Mouse (Mus musculus): Measurements from ENCODE around the gene Hcn1. TPM values are rescaled to one million over a fixed set of nuclear protein-coding genes. Genes with fewer than 3 reads are reported as not detected.

Hcn1 gene
- total and polyA plus RNA-seq, 2 experiments from 2014 or later = 0.07 to 0.08 TPM

GRCm38 (mm10) chr13:117931746-117932145 lies 329.6 kb downstream of the Hcn1 start:
- no peak for TF ChIP-seq CTCF (IDR thresholded peaks at IDR 0.05; ENCODE audit: low read depth)
- no peak for TF ChIP-seq EP300 (IDR thresholded peaks at IDR 0.05; ENCODE audit: low read depth)
- 50% methylated on average over 2 of the region's 2 CpGs for WGBS
- no peak overlapping the region for H3K4me2 ChIP-seq (ENCODE audit: low read depth, low read length)
- no peaks in the 10 kb centered on the region for H3K27me3 ChIP-seq (ENCODE audit: control insufficient read depth, insufficient read depth, low read length)
- no peaks in the 10 kb centered on the region for H3K4me1 ChIP-seq (ENCODE audit: control insufficient read depth, insufficient read depth)
- no peaks in the 10 kb centered on the region for H3K9me3 ChIP-seq (replicated peaks; ENCODE audit: control insufficient read depth, low read length)
- no peaks in the 10 kb centered on the region for H3K36me3 ChIP-seq (replicated peaks; ENCODE audit: control insufficient read depth, insufficient read depth, low read length)
- peak; percentile 9 for DNase-seq (ENCODE audit: low spot score)
- no peak for ATAC-seq (ENCODE audit: insufficient read depth, low read depth)
- H3K9ac ChIP-seq (replicated peaks; ENCODE audit: low read depth, low read length) = no peak overlapping the region
- no peak overlapping the region for H3K4me3 ChIP-seq (ENCODE audit: low read depth, low read length)
- H3K27ac ChIP-seq (ENCODE audit: low read depth) = no peak overlapping the region

- WGBS = 60% methylated on average over 1 of the region's 1 CpGs
- no peaks in the 10 kb centered on the region for H3K4me1 ChIP-seq (ENCODE audit: control insufficient read depth, insufficient read depth)
- no peak for TF ChIP-seq EP300 (IDR thresholded peaks at IDR 0.05; ENCODE audit: low read depth)
- TF ChIP-seq CTCF (IDR thresholded peaks at IDR 0.05; ENCODE audit: low read depth) = no peak
- no peak overlapping the region for H3K4me3 ChIP-seq (ENCODE audit: low read depth, low read length)
- DNase-seq (ENCODE audit: low spot score) = no peak
- no peaks in the 10 kb centered on the region for H3K36me3 ChIP-seq (replicated peaks; ENCODE audit: control insufficient read depth, insufficient read depth, low read length)
- ATAC-seq (ENCODE audit: insufficient read depth, low read depth) = no peak
- H3K9ac ChIP-seq (replicated peaks; ENCODE audit: low read depth, low read length) = no peak overlapping the region
- no peak overlapping the region for H3K4me2 ChIP-seq (ENCODE audit: low read depth, low read length)
- no peaks in the 10 kb centered on the region for H3K9me3 ChIP-seq (replicated peaks; ENCODE audit: control insufficient read depth, low read length)
- no peaks in the 10 kb centered on the region for H3K27me3 ChIP-seq (ENCODE audit: control insufficient read depth, insufficient read depth, low read length)
- H3K27ac ChIP-seq (ENCODE audit: low read depth) = no peak overlapping the region
These were observed 336.6 kb downstream of the Hcn1 start for GRCm38 (mm10) chr13:117938761-117939160.

GRCm38 (mm10) chr13:117940536-117941280 lies 338.6 kb downstream of the Hcn1 start:
- no peaks in the 10 kb centered on the region for H3K27me3 ChIP-seq (ENCODE audit: control insufficient read depth, insufficient read depth, low read length)
- ATAC-seq (ENCODE audit: insufficient read depth, low read depth) (no peak), DNase-seq (ENCODE audit: low spot score) (no peak)
- no peaks in the 10 kb centered on the region for H3K4me1 ChIP-seq (ENCODE audit: control insufficient read depth, insufficient read depth)
- H3K9ac ChIP-seq (replicated peaks; ENCODE audit: low read depth, low read length) = no peak overlapping the region
- no peaks in the 10 kb centered on the region for H3K9me3 ChIP-seq (replicated peaks; ENCODE audit: control insufficient read depth, low read length)
- no peak overlapping the region for H3K27ac ChIP-seq (ENCODE audit: low read depth)
- H3K36me3 ChIP-seq (replicated peaks; ENCODE audit: control insufficient read depth, insufficient read depth, low read length) = no peaks in the 10 kb centered on the region
- WGBS = 81% methylated on average over 8 of the region's 8 CpGs
- no peak overlapping the region for H3K4me3 ChIP-seq (ENCODE audit: low read depth, low read length)
- no peak for TF ChIP-seq CTCF (IDR thresholded peaks at IDR 0.05; ENCODE audit: low read depth)
- TF ChIP-seq EP300 (IDR thresholded peaks at IDR 0.05; ENCODE audit: low read depth) = no peak
- no peak overlapping the region for H3K4me2 ChIP-seq (ENCODE audit: low read depth, low read length)

GRCm38 (mm10) chr13:117946843-117947242 lies 344.7 kb downstream of the Hcn1 start:
- 70% methylated on average over 3 of the region's 3 CpGs for WGBS
- no peak for ATAC-seq (ENCODE audit: insufficient read depth, low read depth)

GRCm38 (mm10) chr13:117947704-117948376 lies 345.7 kb downstream of the Hcn1 start:
- WGBS = 41% methylated on average over 1 of the region's 1 CpGs

More at GRCm38 (mm10) chr13:117946843-117947242, 344.7 kb downstream of the Hcn1 start:
- Histone ChIP-seq H3K4me1 (ENCODE audit: control insufficient read depth, insufficient read depth) (no peaks in the 10 kb centered on the region), H3K36me3 (replicated peaks; ENCODE audit: control insufficient read depth, insufficient read depth, low read length) (no peaks in the 10 kb centered on the region), H3K9ac (replicated peaks; ENCODE audit: low read depth, low read length) (no peak overlapping the region), H3K4me3 (ENCODE audit: low read depth, low read length) (no peak overlapping the region), H3K27ac (ENCODE audit: low read depth) (no peak overlapping the region), H3K4me2 (ENCODE audit: low read depth, low read length) (no peak overlapping the region), H3K27me3 (ENCODE audit: control insufficient read depth, insufficient read depth, low read length) (no peaks in the 10 kb centered on the region), H3K9me3 (replicated peaks; ENCODE audit: control insufficient read depth, low read length) (no peaks in the 10 kb centered on the region)
- no peak for DNase-seq (ENCODE audit: low spot score)
- TF ChIP-seq EP300 (IDR thresholded peaks at IDR 0.05; ENCODE audit: low read depth) = no peak
- TF ChIP-seq CTCF (IDR thresholded peaks at IDR 0.05; ENCODE audit: low read depth) = no peak

More at GRCm38 (mm10) chr13:117947704-117948376, 345.7 kb downstream of the Hcn1 start:
- H3K4me1 ChIP-seq (ENCODE audit: control insufficient read depth, insufficient read depth) = no peaks in the 10 kb centered on the region
- ATAC-seq (ENCODE audit: insufficient read depth, low read depth) = no peak
- no peak overlapping the region for H3K4me3 ChIP-seq (ENCODE audit: low read depth, low read length)
- H3K36me3 ChIP-seq (replicated peaks; ENCODE audit: control insufficient read depth, insufficient read depth, low read length) = no peaks in the 10 kb centered on the region
- H3K4me2 ChIP-seq (ENCODE audit: low read depth, low read length) = no peak overlapping the region
- no peak overlapping the region for H3K9ac ChIP-seq (replicated peaks; ENCODE audit: low read depth, low read length)
- no peak for DNase-seq (ENCODE audit: low spot score)
- TF ChIP-seq CTCF (IDR thresholded peaks at IDR 0.05; ENCODE audit: low read depth) (no peak), EP300 (IDR thresholded peaks at IDR 0.05; ENCODE audit: low read depth) (no peak)
- H3K27ac ChIP-seq (ENCODE audit: low read depth) = no peak overlapping the region
- H3K9me3 ChIP-seq (replicated peaks; ENCODE audit: control insufficient read depth, low read length) = no peaks in the 10 kb centered on the region
- H3K27me3 ChIP-seq (ENCODE audit: control insufficient read depth, insufficient read depth, low read length) = no peaks in the 10 kb centered on the region

All from heart, postnatal 0 days (tissue).